Mouse (Mus musculus) splenic B cell, adult 2 months (primary cell): ENCODE data around the gene Ccr2.
A peak's percentile ranks its signal among the peaks of the same experiment; 100 is the strongest.
"Not testable (repeated sequence)": the region's sequence is repeated elsewhere in the genome, so short reads cannot be mapped to it uniquely, and the experiment has no call there.

Experiments used
- DNase-seq: peaks from one replicate; pipeline ENCODE4 v3.0.0-alpha.2; 2011; ENCODE audit warnings: low read depth, low spot score
- H3K27me3 ChIP-seq: 2 replicates; pipeline ENCODE4 v1.6.1; 2012; ENCODE audit warnings: mild to moderate bottlenecking, low read length, moderate library complexity, mixed read lengths; ENCODE audit not compliant: control insufficient read depth, poor library complexity, insufficient read depth, severe bottlenecking
- H3K36me3 ChIP-seq: 2 replicates; pipeline ENCODE4 v1.6.1; 2012; ENCODE audit warnings: mild to moderate bottlenecking, low read length, moderate library complexity, mixed read lengths; ENCODE audit not compliant: control insufficient read depth, poor library complexity, insufficient read depth, severe bottlenecking

Ccr2 gene

GRCm38 (mm10) chr9:124105196-124105595, 3.4 kb downstream of the Ccr2 start:
- no peak for DNase-seq
- Histone ChIP-seq H3K36me3 (no peaks in the 10 kb centered on the region), H3K27me3 (no peaks in the 10 kb centered on the region)

DNA sequence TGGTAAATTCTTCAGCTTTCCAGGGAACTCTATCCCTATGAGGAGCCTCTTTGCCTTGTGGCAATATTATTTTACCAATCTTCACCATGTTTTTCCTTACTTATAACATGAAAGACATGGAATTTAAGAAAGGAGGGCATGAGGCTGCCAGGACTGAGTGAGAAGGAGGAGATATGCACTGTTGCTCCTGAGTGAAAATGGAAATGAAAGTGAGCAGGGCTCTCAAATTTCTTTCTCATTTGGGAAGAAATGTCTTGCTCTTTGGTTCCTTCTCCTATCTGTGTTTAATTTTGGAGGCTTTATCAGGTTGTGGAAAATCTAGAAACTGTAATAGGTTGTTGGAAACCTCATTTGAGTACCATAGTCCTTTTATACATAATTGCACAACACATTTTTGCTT, 5.5 kb downstream of the Ccr2 start:
- DNase-seq: peak; percentile 47
- H3K36me3 ChIP-seq: no peaks in the 10 kb centered on the region
- H3K27me3 ChIP-seq: no peaks in the 10 kb centered on the region

DNA sequence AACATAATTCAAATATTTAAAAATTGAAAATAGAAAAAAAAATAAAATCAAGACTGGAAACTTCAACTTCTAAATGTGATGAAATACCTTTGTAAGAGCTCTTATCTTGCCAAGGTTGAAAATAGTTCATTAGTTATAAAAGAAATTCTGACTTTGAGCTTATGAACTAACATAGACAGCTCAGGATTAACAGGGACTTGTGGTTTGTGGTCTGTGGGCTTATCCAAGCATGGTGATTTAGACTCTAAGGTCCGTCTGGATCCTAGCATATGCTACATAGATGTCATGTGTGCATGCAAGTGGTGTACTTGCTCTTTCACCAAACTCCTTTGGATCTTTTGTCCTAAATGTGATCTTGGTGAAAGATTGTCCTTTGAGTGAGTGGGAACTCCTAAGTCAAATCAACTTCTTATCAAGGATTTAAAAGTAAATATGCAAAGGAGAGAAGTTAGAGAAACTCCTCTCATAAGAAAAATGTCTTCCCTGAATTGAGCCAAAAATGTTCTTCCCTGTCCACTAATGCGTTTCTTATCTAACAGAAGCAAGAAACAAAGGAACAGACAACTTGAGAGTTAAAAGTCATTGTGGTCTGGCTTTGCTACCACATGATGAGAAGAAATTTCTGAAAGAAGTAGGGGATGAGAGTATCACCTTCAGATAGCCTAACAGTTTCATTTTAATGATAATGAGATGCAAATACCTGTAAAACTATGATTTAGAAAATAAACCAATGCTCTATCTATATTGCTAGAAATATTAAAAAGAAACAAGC, 6.8 kb downstream of the Ccr2 start:
- no peaks in the 10 kb centered on the region for H3K36me3 ChIP-seq
- no peaks in the 10 kb centered on the region for H3K27me3 ChIP-seq
- DNase-seq: no peak

GRCm38 (mm10) chr9:124111997-124112396, 10.2 kb downstream of the Ccr2 start:
- H3K36me3 ChIP-seq: no peaks in the 10 kb centered on the region

DNA sequence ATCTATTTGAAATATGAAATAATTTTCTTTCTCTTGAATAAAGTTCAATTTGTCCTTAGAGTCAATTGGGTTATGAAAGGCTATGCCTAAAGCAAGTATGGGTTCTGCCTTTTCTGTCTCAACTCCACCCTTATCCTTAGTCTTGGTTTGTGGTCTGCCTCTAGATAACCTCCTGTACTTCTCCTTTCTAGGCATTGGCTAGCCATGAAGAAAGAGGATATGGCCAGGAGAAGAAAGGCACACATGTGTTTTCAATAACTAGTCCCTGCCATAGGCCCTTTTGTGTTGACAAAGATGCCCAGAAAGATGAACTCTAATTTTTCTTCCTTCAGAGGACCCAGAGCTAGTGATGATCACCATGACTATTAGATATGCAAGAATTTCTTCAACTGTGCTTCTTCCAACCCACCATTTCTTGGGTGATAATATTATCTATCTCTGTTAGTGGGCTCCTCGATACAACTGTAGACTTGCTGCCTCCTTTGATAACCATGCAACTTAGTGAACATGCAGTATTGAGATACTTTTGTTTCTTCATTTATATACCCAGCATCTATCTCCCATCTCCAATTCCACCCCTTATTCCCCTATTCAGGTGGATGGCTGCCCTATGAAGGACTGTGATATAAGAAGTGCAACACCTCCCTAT, 11.0 kb downstream of the Ccr2 start:
- Histone ChIP-seq H3K27me3 (no peaks in the 10 kb centered on the region), H3K36me3 (no peaks in the 10 kb centered on the region)
- DNase-seq: no peak

More at GRCm38 (mm10) chr9:124111997-124112396, 10.2 kb downstream of the Ccr2 start:
- DNase-seq: no peak
- H3K27me3 ChIP-seq: no peaks in the 10 kb centered on the region

GRCm38 (mm10) chr9:124113777-124114176, 12.0 kb downstream of the Ccr2 start:
- no peaks in the 10 kb centered on the region for H3K27me3 ChIP-seq
- H3K36me3 ChIP-seq: no peaks in the 10 kb centered on the region
- DNase-seq: no peak

DNA sequence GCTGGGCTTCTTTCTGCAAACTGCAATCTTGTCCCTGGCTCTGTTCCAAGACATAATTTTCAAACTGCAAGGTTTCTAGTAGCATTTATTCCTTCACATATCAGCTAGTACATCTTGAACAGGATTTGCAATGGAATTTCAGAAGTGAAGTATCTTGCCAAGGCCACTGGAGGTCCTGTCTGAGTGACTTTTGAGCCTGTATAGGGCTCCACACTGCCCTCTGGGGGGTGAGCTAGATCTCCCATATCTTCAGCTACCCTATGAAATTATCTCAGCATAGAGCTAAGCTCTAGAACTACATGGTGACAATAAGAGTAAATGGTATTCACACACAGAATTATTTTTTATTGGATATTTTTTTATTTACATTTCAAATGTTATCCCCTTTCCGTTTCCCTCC, 16.7 kb downstream of the Ccr2 start:
- Histone ChIP-seq H3K36me3 (no peaks in the 10 kb centered on the region), H3K27me3 (no peaks in the 10 kb centered on the region)
- peak; percentile 82 for DNase-seq

- peak; percentile 60 for DNase-seq
- Histone ChIP-seq H3K36me3 (no peaks in the 10 kb centered on the region), H3K27me3 (no peaks in the 10 kb centered on the region)
Measured at GRCm38 (mm10) chr9:124121387-124122184, 19.8 kb downstream of the Ccr2 start, which contains the start of gene Ccr5. Gene Ccr5, plus strand, starts transcription at chr9:124121543.

GRCm38 (mm10) chr9:124125576-124125975, 23.8 kb downstream of the Ccr2 start:
- DNase-seq: no peak
- no peaks in the 10 kb centered on the region for H3K27me3 ChIP-seq
- H3K36me3 ChIP-seq: no peaks in the 10 kb centered on the region

DNA sequence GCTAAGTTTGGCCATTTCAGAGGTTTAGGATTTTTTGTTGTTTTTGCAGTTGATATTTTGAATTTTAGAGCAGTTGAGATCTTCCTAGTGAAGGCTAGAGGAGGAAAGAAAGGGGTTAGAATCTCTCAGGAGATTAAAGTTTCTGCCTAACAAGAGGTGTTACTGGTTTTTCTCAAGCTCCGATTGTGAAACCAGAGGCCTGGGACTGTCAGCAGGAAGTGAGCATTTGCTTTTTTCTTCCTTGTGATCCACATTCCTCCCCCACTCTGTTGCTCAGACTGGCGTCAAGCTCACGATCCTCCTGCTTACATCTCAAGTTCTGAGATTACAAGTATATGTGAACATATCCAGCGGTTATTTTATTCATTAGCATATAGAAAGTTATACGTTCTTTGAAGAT, 24.6 kb downstream of the Ccr2 start:
- H3K27me3 ChIP-seq: no peaks in the 10 kb centered on the region
- no peak for DNase-seq
- H3K36me3 ChIP-seq: no peaks in the 10 kb centered on the region

DNA sequence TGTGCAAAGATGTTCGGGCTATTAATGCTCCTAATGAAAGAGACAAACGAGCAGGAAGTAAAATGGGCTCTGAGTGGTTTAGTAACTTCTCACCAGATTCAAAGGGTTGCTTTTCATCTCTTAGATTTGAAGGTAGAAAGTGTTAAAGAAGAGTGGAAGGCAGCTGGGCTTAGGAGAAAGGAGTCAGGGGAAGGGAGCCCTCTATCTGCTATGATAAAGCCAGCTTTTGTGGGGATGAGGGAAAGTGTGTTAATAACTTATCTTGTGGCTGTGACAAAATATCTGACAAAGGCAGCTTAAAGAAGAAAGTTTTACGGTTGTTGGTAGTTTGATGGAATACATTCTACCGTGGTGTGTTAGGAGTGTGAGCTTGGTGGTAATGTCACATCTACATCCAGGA, 25.7 kb downstream of the Ccr2 start:
- H3K36me3 ChIP-seq: no peaks in the 10 kb centered on the region
- DNase-seq: no peak
- no peaks in the 10 kb centered on the region for H3K27me3 ChIP-seq

DNA sequence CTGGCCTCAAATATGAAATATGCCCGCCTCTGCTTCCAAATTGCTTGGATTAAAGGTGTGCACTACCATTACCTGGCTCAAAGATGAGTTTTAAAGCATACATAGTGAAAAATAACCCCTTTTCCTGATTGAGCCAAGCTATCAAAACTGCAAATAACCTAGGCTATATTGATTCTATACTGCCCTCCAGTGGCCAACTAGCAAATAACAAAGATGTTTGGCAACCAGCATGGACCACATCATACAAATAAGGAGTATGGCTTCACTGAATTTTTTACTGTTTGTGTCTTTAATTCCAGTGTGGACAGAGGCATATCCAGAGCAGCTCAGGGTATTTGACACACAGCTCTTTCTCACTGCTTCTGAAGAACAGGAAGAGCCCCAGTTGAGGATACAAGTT, 26.6 kb downstream of the Ccr2 start:
- DNase-seq: peak; percentile 80
- H3K36me3 ChIP-seq: no peaks in the 10 kb centered on the region
- no peaks in the 10 kb centered on the region for H3K27me3 ChIP-seq

DNA sequence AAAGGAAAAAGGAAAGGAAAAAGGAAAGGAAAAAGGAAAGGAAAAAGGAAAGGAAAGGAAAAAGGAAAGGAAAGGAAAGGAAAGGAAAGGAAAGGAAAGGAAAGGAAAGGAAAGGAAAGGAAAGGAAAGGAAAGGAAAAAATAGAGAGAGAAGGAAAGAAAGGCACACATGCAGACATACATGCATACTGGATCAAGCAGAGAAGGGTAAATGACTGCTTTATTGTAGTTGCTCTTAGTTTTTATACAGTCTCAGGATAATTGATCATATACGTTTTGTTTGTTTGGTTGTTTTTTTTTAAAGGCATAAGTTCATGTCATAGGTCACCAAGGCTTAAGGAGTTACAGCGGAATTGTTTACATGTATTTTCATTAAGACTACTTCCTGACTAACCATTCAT, 31.1 kb downstream of the Ccr2 start:
- H3K36me3 ChIP-seq, H3K27me3 ChIP-seq, DNase-seq: not testable (repeated sequence)

DNA sequence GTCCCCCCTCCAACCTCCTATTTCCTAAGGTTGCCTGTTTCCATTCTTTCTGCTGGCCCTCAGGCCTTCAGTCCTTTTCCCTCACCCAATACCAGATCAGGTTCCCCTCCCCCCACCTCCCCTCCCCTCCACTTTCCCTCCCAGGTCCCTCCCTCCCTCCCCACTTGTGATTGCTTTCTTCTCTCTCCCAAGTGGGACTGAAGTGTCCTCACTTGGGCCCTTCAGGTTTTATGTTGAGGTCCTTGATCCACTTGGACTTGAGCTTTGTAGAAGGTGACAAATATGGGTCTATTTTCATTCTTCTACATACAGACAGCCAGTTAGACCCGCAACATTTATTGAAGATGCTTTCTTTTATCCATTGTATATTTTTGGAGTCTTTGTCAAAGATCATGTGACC, 33.2 kb downstream of the Ccr2 start:
- not testable (repeated sequence) for DNase-seq, H3K27me3 ChIP-seq, H3K36me3 ChIP-seq

GRCm38 (mm10) chr9:124137619-124138018, 35.9 kb downstream of the Ccr2 start:
- no peak for DNase-seq
- Histone ChIP-seq H3K27me3 (no peaks in the 10 kb centered on the region), H3K36me3 (no peaks in the 10 kb centered on the region)
